Mouse (Mus musculus) hindbrain, embryonic 15.5 days (tissue): ENCODE measurements around the gene Cav1. TPM values are rescaled to one million over a fixed set of nuclear protein-coding genes. Genes with fewer than 3 reads are reported as not detected.
A peak's percentile ranks its signal among the peaks of the same experiment; 100 is the strongest.

ENCODE experiments used
- ATAC-seq: fragments of 200-750 bp; cut with Nextera tagmentation; 2 replicates; pipeline ENCODE4 v1.8.0; 2017; ENCODE audit warnings: low read depth, moderate number of reproducible peaks, moderate TSS enrichment; ENCODE audit not compliant: low FRiP score
- H3K27ac ChIP-seq: fragments of 300-500 bp; sonication (generic); replicated peaks from 2 replicates; pipeline ENCODE4 v1.5.1; 2015; ENCODE audit warnings: mild to moderate bottlenecking, inconsistent platforms
- H3K27me3 ChIP-seq: fragments of 300-500 bp; sonication (generic); 2 replicates; pipeline ENCODE4 v1.6.1; 2015; ENCODE audit warnings: control low read depth, inconsistent platforms
- H3K36me3 ChIP-seq: fragments of 300-500 bp; sonication (generic); 2 replicates; pipeline ENCODE4 v1.6.1; 2015; ENCODE audit warnings: control low read depth, inconsistent platforms
- H3K4me1 ChIP-seq: fragments of 300-500 bp; sonication (generic); replicated peaks from 2 replicates; pipeline ENCODE4 v1.6.1; 2015; ENCODE audit warnings: control low read depth, inconsistent platforms
- H3K4me2 ChIP-seq: fragments of 300-500 bp; sonication (generic); 2 replicates; pipeline ENCODE4 v1.6.1; 2015; ENCODE audit warnings: moderate library complexity, mild to moderate bottlenecking, inconsistent platforms
- H3K4me3 ChIP-seq: fragments of 300-500 bp; sonication (generic); 2 replicates; pipeline ENCODE4 v1.5.1; 2015; ENCODE audit warnings: mild to moderate bottlenecking, inconsistent platforms
- H3K9ac ChIP-seq: fragments of 300-500 bp; sonication (generic); 2 replicates; pipeline ENCODE4 v1.6.1; 2015; ENCODE audit warnings: inconsistent platforms
- H3K9me3 ChIP-seq: fragments of 300-500 bp; sonication (generic); 2 replicates; pipeline ENCODE4 v1.6.1; 2016; ENCODE audit warnings: control low read depth, inconsistent platforms
- WGBS: fragments of 180-500 bp; shearing (Covaris S2); methylation state at CpG from one replicate; pipeline ENCODE4 v1.1.7; 2015; 5-methylcytosine and 5-hydroxymethylcytosine counted together
- polyA plus RNA-seq: library from polyadenylated mRNA; unstranded; fragments of >200 nt; fragmentation: Nextera tagmentation; extraction: Ambion mirVana; gene quantifications from 2 replicates; pipeline ENCODE4 v1.2.1, GENCODE M21; 2015

Cav1 gene
- polyA plus RNA-seq, 1 experiment from 2014 or later = 33.5 TPM

DNA sequence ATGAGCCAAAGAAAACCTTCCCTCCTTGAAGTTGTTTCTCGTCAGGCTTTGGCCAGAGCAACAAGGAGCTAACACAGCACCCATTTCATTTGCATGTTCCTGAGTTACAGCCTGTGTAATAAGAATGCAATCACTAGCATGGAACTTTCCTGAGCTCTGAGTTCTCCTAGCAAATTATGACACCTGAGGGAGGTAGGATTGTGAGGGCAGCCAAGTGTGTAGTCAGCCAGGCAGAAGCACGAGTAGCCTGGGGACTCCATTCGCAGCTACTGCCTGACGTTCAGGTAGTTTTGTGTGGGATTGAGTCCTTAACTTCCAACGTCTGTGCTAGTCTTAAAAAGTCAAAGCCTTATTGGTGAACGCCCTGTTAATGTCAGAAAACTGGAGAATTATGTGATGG is 75.6 kb downstream of the Cav1 start:
- Histone ChIP-seq H3K9ac (no peak overlapping the region), H3K4me1 (no peaks in the 10 kb centered on the region), H3K4me3 (no peak overlapping the region), H3K27me3 (no peaks in the 10 kb centered on the region), H3K9me3 (no peaks in the 10 kb centered on the region), H3K36me3 (no peaks in the 10 kb centered on the region), H3K27ac (no peak overlapping the region), H3K4me2 (no peak overlapping the region)
- ATAC-seq = no peak
- WGBS = 71% methylated on average over 6 of the region's 6 CpGs

GRCm38 (mm10) chr6:17385531-17385930 is 79.4 kb downstream of the Cav1 start:
- Histone ChIP-seq H3K36me3 (no peaks in the 10 kb centered on the region), H3K27me3 (no peaks in the 10 kb centered on the region), H3K27ac (no peak overlapping the region), H3K9me3 (no peaks in the 10 kb centered on the region), H3K9ac (no peak overlapping the region), H3K4me3 (no peak overlapping the region), H3K4me1 (no peaks in the 10 kb centered on the region), H3K4me2 (no peak overlapping the region)
- WGBS = 82% methylated on average over 5 of the region's 5 CpGs
- no peak for ATAC-seq

GRCm38 (mm10) chr6:17387991-17388710 is 82.0 kb downstream of the Cav1 start:
- no peak overlapping the region for H3K27ac ChIP-seq
- H3K4me2 ChIP-seq = no peak overlapping the region
- no peaks in the 10 kb centered on the region for H3K9me3 ChIP-seq
- H3K4me3 ChIP-seq = no peak overlapping the region
- ATAC-seq = peak; percentile 30; the same call in 1 of the 2 replicates
- no peak overlapping the region for H3K9ac ChIP-seq
- H3K36me3 ChIP-seq = no peaks in the 10 kb centered on the region
- H3K27me3 ChIP-seq = no peaks in the 10 kb centered on the region
- H3K4me1 ChIP-seq = no peaks in the 10 kb centered on the region
- 71% methylated on average over 2 of the region's 2 CpGs for WGBS

Other genes starting within 250 kb of the Cav1 start
- 54.4 and 57.1 TPM in 2 replicates for gene Tes, start 241.2 kb upstream of the Cav1 start, polyA plus RNA-seq
- 17.0 and 18.5 TPM in 2 replicates for gene Cav2, start 25.1 kb upstream of the Cav1 start, polyA plus RNA-seq
- gene Met, start 157.5 kb downstream of the Cav1 start, polyA plus RNA-seq = 2.1 and 2.8 TPM in 2 replicates